Mouse (Mus musculus): ENCODE results near the gene Rbbp8nl.

Rbbp8nl gene

DNA sequence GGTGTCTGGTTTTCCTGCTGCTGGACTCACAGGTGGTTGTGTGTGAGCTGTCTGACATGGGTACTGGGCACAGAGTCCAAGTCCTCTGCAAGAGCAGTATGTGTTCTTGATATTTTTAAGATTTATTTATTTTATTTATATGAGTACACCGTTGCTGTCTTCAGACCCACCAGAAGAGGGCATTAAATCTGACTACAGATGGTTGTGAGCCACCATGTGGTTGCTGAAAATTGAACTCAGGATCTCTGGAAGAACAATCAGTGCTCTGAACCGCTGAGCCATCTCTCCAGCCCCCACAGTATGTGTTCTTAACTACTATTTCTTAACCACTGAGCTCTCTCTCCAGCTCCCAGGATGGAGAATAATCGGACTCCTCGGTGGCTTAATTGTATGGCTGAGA is 12.5 kb upstream of the Rbbp8nl start:
- TF ChIP-seq GATA4 (IDR thresholded peaks at IDR 0.05; ENCODE audit: insufficient replicate concordance, low read length): no peak

- TF ChIP-seq GATA4 (IDR thresholded peaks at IDR 0.05; ENCODE audit: insufficient replicate concordance, low read length): no peak
These were observed 11.1 kb upstream of the Rbbp8nl start for GRCm38 (mm10) chr2:180300771-180301170.

DNA sequence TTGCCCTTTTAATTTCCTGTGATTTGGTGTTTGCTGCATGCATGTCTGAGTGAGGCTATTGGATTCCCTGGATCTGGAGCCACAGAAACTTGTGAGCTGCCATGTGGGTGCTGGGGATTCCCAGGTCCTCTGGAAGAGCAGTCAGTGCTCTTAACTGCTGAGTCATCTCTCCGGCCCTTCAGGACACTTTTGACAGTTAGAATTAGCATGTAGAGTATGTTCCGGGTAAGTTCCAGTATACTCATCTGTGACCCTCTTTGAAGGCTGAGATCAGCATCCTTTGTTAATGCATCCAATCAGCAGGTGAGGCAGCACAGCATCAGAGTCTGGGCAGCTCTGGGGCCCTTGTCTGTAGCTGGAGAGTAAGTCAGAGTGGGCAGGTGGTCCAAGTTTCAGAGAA is 10.6 kb upstream of the Rbbp8nl start:
- TF ChIP-seq GATA4 (IDR thresholded peaks at IDR 0.05; ENCODE audit: insufficient replicate concordance, low read length): no peak

DNA sequence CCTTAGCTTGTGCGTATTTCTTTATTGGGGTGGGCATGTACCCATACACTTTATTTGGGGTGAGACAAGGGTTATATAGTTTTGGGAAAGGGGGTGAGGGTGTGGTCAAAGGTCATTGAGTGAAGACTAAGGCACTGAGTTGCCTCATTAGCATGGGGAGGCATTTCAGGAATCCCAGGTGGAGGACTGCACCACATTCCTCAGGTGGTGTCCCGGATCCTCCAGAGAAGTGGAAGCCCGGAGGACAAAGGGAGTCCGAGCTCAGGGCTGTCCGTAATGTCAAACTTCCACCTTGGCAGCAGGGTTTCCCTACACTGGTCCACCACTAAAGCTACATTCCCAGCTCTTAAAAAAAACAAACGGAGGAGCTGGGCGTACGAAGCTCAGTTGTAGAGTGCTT is 3.2 kb upstream of the Rbbp8nl start:
- no peak for TF ChIP-seq GATA4 (IDR thresholded peaks at IDR 0.05; ENCODE audit: insufficient replicate concordance, low read length)

- TF ChIP-seq GATA4 (IDR thresholded peaks at IDR 0.05; ENCODE audit: insufficient replicate concordance, low read length): no peak
These were observed 2.3 kb upstream of the Rbbp8nl start for GRCm38 (mm10) chr2:180292026-180292425.

GRCm38 (mm10) chr2:180291566-180291965 is 1.9 kb upstream of the Rbbp8nl start:
- no peak for TF ChIP-seq GATA4 (IDR thresholded peaks at IDR 0.05; ENCODE audit: insufficient replicate concordance, low read length)

DNA sequence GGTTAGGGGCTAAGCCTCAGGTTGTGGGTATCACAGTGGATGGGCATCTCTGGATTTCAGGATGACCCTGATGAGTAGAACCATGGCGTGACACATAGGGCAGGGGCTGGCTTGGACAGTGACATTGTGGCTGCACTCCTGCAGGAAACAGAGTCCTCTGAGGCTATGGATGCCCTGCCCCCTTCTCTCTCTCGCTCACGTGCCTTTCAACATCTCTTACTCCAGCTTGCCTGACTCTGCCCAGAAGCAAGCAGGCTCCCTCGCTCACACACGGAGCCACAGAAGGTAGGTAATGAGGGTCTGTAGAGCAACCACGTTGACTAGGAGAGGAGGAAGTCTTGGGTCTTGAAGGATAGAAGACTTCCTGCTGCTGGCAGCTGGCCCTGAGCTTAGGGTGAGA is 824 bp upstream of the Rbbp8nl start:
- no peak for TF ChIP-seq GATA4 (IDR thresholded peaks at IDR 0.05; ENCODE audit: insufficient replicate concordance, low read length)

DNA sequence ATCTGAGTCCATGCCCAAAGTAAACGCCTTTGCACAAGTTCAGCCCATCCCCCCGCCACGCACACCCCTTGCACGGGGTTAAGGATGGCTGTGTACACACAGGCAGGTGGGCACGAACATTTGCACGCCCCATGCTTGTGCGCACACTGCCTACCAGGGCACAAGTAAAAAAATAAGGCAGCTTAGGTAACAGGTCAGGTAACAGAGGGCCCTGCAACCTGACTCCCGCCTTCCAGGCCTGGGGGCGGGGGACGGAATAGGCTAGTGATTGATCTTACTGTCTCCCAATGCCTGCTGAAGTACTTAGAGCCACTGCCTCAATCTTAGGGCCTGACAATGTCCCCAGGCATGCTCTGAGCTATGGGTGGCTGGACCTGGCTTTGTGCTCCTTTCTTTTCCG is 713 bp downstream of the Rbbp8nl start:
- TF ChIP-seq GATA4 (IDR thresholded peaks at IDR 0.05; ENCODE audit: insufficient replicate concordance, low read length): no peak

- no peak for TF ChIP-seq GATA4 (IDR thresholded peaks at IDR 0.05; ENCODE audit: insufficient replicate concordance, low read length)
These were observed 10.4 kb downstream of the Rbbp8nl start for GRCm38 (mm10) chr2:180279321-180279720.

- TF ChIP-seq GATA4 (IDR thresholded peaks at IDR 0.05; ENCODE audit: insufficient replicate concordance, low read length): no peak
These were observed 11.8 kb downstream of the Rbbp8nl start for GRCm38 (mm10) chr2:180277773-180278320.

DNA sequence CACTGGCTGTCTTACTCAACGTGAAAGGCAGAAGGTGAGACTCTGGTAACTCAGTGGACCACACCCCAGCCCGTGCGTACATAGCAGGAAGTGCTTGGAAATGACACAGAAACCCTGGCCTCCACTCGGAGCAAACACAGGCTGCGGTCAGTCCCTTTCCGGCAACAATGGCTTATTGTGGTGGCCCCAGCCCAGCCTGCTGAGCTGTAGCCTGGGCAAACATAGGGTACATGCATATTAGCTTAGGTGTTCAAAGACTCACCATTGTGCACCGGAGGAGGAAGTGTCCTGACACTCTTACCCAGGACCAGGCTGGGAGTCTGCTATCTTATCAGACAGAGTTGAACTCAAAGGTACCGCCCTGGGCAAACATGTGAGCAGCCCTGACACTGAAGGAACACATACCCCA is 12.8 kb downstream of the Rbbp8nl start:
- no peak for TF ChIP-seq GATA4 (IDR thresholded peaks at IDR 0.05; ENCODE audit: insufficient replicate concordance, low read length)

- TF ChIP-seq GATA4 (IDR thresholded peaks at IDR 0.05; ENCODE audit: insufficient replicate concordance, low read length): no peak
These were observed 13.3 kb downstream of the Rbbp8nl start for GRCm38 (mm10) chr2:180276385-180276784.

DNA sequence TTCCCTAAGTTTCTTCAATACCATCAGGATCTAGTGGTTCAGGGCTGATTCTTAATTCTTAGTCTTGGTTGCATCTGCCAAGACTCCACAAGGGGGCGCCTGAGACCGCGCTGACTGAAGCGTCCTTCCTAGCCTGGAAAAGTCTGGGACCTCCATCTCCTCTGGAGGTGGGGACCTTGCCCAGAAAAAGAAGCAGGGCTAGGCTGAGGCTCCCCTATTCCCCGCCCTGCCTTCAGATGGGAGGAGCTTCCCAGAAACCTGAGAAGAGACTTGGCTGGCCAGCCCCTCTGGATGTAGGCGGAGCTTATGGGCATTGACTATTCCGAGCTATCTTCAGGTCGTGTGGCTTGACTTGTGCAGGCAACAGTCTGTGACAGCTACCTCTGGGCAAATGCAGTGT is 13.8 kb downstream of the Rbbp8nl start:
- no peak for TF ChIP-seq GATA4 (IDR thresholded peaks at IDR 0.05; ENCODE audit: insufficient replicate concordance, low read length)

- no peak for TF ChIP-seq GATA4 (IDR thresholded peaks at IDR 0.05; ENCODE audit: insufficient replicate concordance, low read length)
These were observed 15.2 kb downstream of the Rbbp8nl start for GRCm38 (mm10) chr2:180274523-180274922.

- no peak for TF ChIP-seq GATA4 (IDR thresholded peaks at IDR 0.05; ENCODE audit: insufficient replicate concordance, low read length)
These were observed 16.1 kb downstream of the Rbbp8nl start, which contains the start of gene Cables2 for GRCm38 (mm10) chr2:180273394-180274244. Gene Cables2 (minus strand): TSS chr2:180273496.

DNA sequence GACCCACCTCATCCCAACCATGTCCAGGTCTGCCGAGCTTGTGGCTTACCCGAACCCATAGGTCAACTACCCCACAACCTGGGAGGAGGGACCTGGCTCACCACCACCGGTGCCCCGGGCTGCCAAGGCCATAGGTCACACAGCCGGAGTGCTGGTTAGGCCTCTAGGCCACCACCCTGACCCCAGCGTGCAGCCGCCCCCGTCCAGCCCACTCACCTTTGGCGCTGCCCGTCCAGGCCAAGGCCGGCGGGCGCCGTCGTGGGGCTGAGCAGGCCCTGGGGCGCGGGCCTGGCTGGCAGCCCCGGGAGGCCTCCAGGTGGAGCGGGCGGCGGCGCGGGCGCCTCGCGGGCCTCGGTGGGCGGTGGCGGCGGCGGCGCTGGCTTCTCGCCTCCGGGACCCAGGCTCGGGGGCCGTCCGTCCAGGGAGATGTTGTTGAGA is 16.8 kb downstream of the Rbbp8nl start:
- TF ChIP-seq GATA4 (IDR thresholded peaks at IDR 0.05; ENCODE audit: insufficient replicate concordance, low read length): no peak

All from liver, adult (tissue).